Mouse (Mus musculus): Measurements from ENCODE around the gene Ap1s1. TPM values are rescaled to one million over a fixed set of nuclear protein-coding genes. Genes with fewer than 3 reads are reported as not detected.

The Ap1s1 gene
- total and polyA plus RNA-seq, 3 experiments = 154 to 218 (median 211) TPM

DNA sequence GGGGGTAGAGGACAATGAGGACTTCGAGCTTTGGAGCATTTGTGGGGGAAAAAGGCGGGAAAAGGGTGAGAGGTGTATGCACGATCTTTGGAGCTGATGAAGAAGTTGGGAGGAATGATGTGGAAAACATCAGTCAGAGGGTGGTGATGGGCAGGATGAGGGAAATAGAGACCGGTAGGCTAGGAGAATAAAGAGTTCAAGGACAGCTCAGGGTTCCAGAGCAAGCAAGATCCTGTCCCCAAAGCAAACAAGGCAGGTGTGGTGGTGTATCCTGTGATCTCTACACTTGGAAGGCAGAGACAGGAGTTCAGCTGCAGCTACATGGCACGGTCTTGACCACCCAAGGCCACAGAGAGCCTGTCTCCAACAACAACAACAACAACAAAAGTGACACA is 386 bp upstream of the Ap1s1 start:
- H3K27me3 ChIP-seq (ENCODE audit: control insufficient read depth in 1 of 2, insufficient read depth in 2 of 2, low read length in 2 of 2) = no peaks in the 10 kb centered on the region
- H3K27ac ChIP-seq (ENCODE audit: control insufficient read depth, low read depth, low read length) = no peak overlapping the region
- peaks cover 0 to 12% of the 10 kb centered on the region in 2 experiments for H3K4me1 ChIP-seq (ENCODE audit: control insufficient read depth in 1 of 2, insufficient read depth in 2 of 2, low read length in 2 of 2)
- H3K79me2 ChIP-seq (ENCODE audit: control insufficient read depth, insufficient read depth, low read length, poor library complexity) = peaks cover 14% of the 10 kb centered on the region
- no peak overlapping the region for H3K9ac ChIP-seq (ENCODE audit: control insufficient read depth, low read depth, low read length, poor library complexity, severe bottlenecking)
- no peak overlapping the region for H3K4me3 ChIP-seq (ENCODE audit: control insufficient read depth in 1 of 2, insufficient read depth in 1 of 2, low read depth in 2 of 2, low read length in 2 of 2)
- peaks cover 2 to 3% of the 10 kb centered on the region in 2 experiments; a peak in 1 of 4 replicates for H3K36me3 ChIP-seq (ENCODE audit: control insufficient read depth in 1 of 2, insufficient read depth in 2 of 2, low read length in 2 of 2)
- TF ChIP-seq CTCF (IDR thresholded peaks at IDR 0.05 in 2 of 3, conservative IDR thresholded peaks at IDR 0.05 in 1 of 3; ENCODE audit: control insufficient read depth in 1 of 3, insufficient read depth in 1 of 3, low read depth in 2 of 3, low read length in 3 of 3, poor library complexity in 1 of 3, severe bottlenecking in 1 of 3) = no peak
- TF ChIP-seq ZC3H11A (IDR thresholded peaks at IDR 0.05; ENCODE audit: low read depth, low read length) = no peak
- no peak for TF ChIP-seq USF1 (IDR thresholded peaks at IDR 0.05; ENCODE audit: low read depth, low read length)
- TF ChIP-seq POLR2AphosphoS5 (IDR thresholded peaks at IDR 0.05; ENCODE audit: borderline replicate concordance, low read depth, low read length) = no peak
- no peak for TF ChIP-seq MAX (IDR thresholded peaks at IDR 0.05; ENCODE audit: low read length)
- no peak for TF ChIP-seq E2F4 (IDR thresholded peaks at IDR 0.05; ENCODE audit: borderline replicate concordance, low read depth, low read length)
- no peak for TF ChIP-seq MYB (IDR thresholded peaks at IDR 0.05; ENCODE audit: low read depth, low read length)
- TF ChIP-seq ZMIZ1 (IDR thresholded peaks at IDR 0.05; ENCODE audit: low read depth, low read length) = no peak
- no peaks in the 10 kb centered on the region for H3K9me3 ChIP-seq (replicated peaks; ENCODE audit: insufficient read depth, low read length)
- DNase-seq (ENCODE audit: low read depth, low spot score) = no peak

DNA sequence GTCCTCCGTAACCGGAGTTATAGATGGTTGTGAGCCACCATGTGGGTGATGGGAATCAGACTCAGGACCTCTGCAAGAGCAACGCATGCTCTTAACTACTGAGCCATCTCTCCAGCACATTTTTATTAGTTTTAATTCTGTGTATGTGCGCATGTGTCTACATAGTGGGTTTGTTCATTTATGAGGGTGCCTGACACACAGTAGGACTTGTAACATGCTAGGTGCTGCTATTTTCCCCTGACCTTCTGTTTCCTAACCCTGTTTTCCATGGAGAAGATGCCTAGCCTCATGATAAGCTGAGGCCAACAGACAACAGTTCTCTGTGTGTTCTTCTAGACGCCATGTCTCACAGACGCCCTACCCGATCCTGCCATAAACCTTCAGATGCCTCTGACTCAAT is 1.9 kb downstream of the Ap1s1 start:
- Histone ChIP-seq H3K9me3 (replicated peaks; ENCODE audit: insufficient read depth, low read length) (no peaks in the 10 kb centered on the region), H3K4me3 (ENCODE audit: control insufficient read depth in 1 of 2, insufficient read depth in 1 of 2, low read depth in 2 of 2, low read length in 2 of 2) (no peak overlapping the region), H3K4me1 (ENCODE audit: control insufficient read depth in 1 of 2, insufficient read depth in 2 of 2, low read length in 2 of 2) (peaks cover 0 to 10% of the 10 kb centered on the region in 2 experiments), H3K79me2 (ENCODE audit: control insufficient read depth, insufficient read depth, low read length, poor library complexity) (peaks cover 14% of the 10 kb centered on the region), H3K36me3 (ENCODE audit: control insufficient read depth in 1 of 2, insufficient read depth in 2 of 2, low read length in 2 of 2) (peaks cover 2 to 3% of the 10 kb centered on the region in 2 experiments; a peak in 1 of 4 replicates), H3K9ac (ENCODE audit: control insufficient read depth, low read depth, low read length, poor library complexity, severe bottlenecking) (no peak overlapping the region), H3K27ac (ENCODE audit: control insufficient read depth, low read depth, low read length) (no peak overlapping the region), H3K27me3 (ENCODE audit: control insufficient read depth in 1 of 2, insufficient read depth in 2 of 2, low read length in 2 of 2) (no peaks in the 10 kb centered on the region)
- DNase-seq (ENCODE audit: low read depth, low spot score) = no peak
- TF ChIP-seq GATA1 (IDR thresholded peaks at IDR 0.05; ENCODE audit: low read depth, low read length) (no peak), ZKSCAN1 (IDR thresholded peaks at IDR 0.05; ENCODE audit: low read depth, low read length) (peak; percentile 88), NRF1 (IDR thresholded peaks at IDR 0.05; ENCODE audit: insufficient read depth, low read depth, low read length, poor library complexity, severe bottlenecking) (no peak), TCF12 (IDR thresholded peaks at IDR 0.05; ENCODE audit: low read depth, low read length) (no peak)

DNA sequence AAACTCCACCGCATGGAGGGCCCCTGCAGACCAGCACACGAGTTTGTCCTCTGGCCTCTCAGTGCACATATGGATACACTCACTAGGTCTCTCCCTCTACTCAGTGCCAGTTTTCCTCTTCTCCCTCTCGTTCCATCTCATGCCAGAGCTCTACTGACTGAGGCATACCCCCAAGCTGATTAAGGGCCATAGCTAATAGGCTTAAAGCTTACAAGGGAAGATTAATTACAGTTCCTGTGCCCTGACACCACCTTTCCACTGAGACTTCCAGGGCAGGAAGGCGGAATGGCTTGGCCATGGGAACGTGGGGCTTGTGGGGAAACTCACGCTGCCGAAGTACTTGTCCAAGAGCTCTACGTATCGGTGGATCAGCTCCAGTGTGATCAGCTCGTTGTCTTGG is 4.5 kb downstream of the Ap1s1 start:
- peaks cover 0 to 8% of the 10 kb centered on the region in 2 experiments; a peak in 2 of 4 replicates for H3K4me1 ChIP-seq (ENCODE audit: control insufficient read depth in 1 of 2, insufficient read depth in 2 of 2, low read length in 2 of 2)
- TF ChIP-seq POLR2AphosphoS2 (IDR thresholded peaks at IDR 0.05; ENCODE audit: low read length) (no peak), EP300 (IDR thresholded peaks at IDR 0.05; ENCODE audit: low read depth in 1 of 2, low read length in 2 of 2) (no peak), GATA1 (IDR thresholded peaks at IDR 0.05; ENCODE audit: low read depth, low read length) (no peak), NRF1 (IDR thresholded peaks at IDR 0.05; ENCODE audit: insufficient read depth, low read depth, low read length, poor library complexity, severe bottlenecking) (no peak), MXI1 (IDR thresholded peaks at IDR 0.05; ENCODE audit: low read depth, low read length) (no peak), MAFK (IDR thresholded peaks at IDR 0.05; ENCODE audit: borderline replicate concordance, low read depth, low read length) (no peak), SIN3A (IDR thresholded peaks at IDR 0.05; ENCODE audit: low read length) (no peak), BHLHE40 (IDR thresholded peaks at IDR 0.05; ENCODE audit: borderline replicate concordance, low read depth, low read length) (no peak), CTCF (IDR thresholded peaks at IDR 0.05 in 2 of 3, conservative IDR thresholded peaks at IDR 0.05 in 1 of 3; ENCODE audit: control insufficient read depth in 1 of 3, insufficient read depth in 1 of 3, low read depth in 2 of 3, low read length in 3 of 3, poor library complexity in 1 of 3, severe bottlenecking in 1 of 3) (no peak), UBTF (IDR thresholded peaks at IDR 0.05; ENCODE audit: borderline replicate concordance, insufficient read depth, low read depth, low read length) (no peak), ZC3H11A (IDR thresholded peaks at IDR 0.05; ENCODE audit: low read depth, low read length) (no peak), USF2 (IDR thresholded peaks at IDR 0.05; ENCODE audit: borderline replicate concordance in 1 of 2, insufficient read depth in 1 of 2, low read depth in 1 of 2, low read length in 2 of 2) (no peak), ETS1 (IDR thresholded peaks at IDR 0.05; ENCODE audit: low read depth, low read length) (no peak), ELF1 (IDR thresholded peaks at IDR 0.05; ENCODE audit: low read depth, low read length) (no peak), RAD21 (IDR thresholded peaks at IDR 0.05; ENCODE audit: low read depth, low read length) (no peak), POLR2AphosphoS5 (IDR thresholded peaks at IDR 0.05; ENCODE audit: borderline replicate concordance, low read depth, low read length) (no peak)
- H3K79me2 ChIP-seq (ENCODE audit: control insufficient read depth, insufficient read depth, low read length, poor library complexity) = peaks cover 14% of the 10 kb centered on the region
- H3K27me3 ChIP-seq (ENCODE audit: control insufficient read depth in 1 of 2, insufficient read depth in 2 of 2, low read length in 2 of 2) = no peaks in the 10 kb centered on the region
- no peaks in the 10 kb centered on the region for H3K9me3 ChIP-seq (replicated peaks; ENCODE audit: insufficient read depth, low read length)
- H3K27ac ChIP-seq (ENCODE audit: control insufficient read depth, low read depth, low read length) = no peak overlapping the region
- H3K9ac ChIP-seq (ENCODE audit: control insufficient read depth, low read depth, low read length, poor library complexity, severe bottlenecking) = no peak overlapping the region
- no peak overlapping the region for H3K4me3 ChIP-seq (ENCODE audit: control insufficient read depth in 1 of 2, insufficient read depth in 1 of 2, low read depth in 2 of 2, low read length in 2 of 2)
- DNase-seq (ENCODE audit: low read depth, low spot score) = no peak
- H3K36me3 ChIP-seq (ENCODE audit: control insufficient read depth in 1 of 2, insufficient read depth in 2 of 2, low read length in 2 of 2) = peaks cover 2 to 3% of the 10 kb centered on the region in 2 experiments; a peak in 2 of 4 replicates
